Mouse (Mus musculus) neural tube, embryonic 12.5 days (tissue): Measurements from ENCODE around the gene Flnc. TPM values are rescaled to one million over a fixed set of nuclear protein-coding genes. Genes with fewer than 3 reads are reported as not detected.

ENCODE experiments used
- ATAC-seq: fragments of 200-750 bp; cut with Nextera tagmentation; 2 replicates; pipeline ENCODE4 v1.8.0; 2017; ENCODE audit warnings: low read depth, mild to moderate bottlenecking, moderate TSS enrichment, moderate library complexity; ENCODE audit not compliant: low FRiP score
- H3K27ac ChIP-seq: fragments of 300-500 bp; sonication (generic); 2 replicates; pipeline ENCODE4 v1.5.1; 2016
- H3K27me3 ChIP-seq: fragments of 300-500 bp; sonication (generic); replicated peaks from 2 replicates; pipeline ENCODE4 v1.6.1; 2016; ENCODE audit warnings: mild to moderate bottlenecking
- H3K36me3 ChIP-seq: fragments of 300-500 bp; sonication (generic); 2 replicates; pipeline ENCODE4 v1.6.1; 2016; ENCODE audit warnings: mild to moderate bottlenecking
- H3K4me1 ChIP-seq: fragments of 300-500 bp; sonication (generic); 2 replicates; pipeline ENCODE4 v1.6.1; 2016
- H3K4me2 ChIP-seq: fragments of 300-500 bp; sonication (generic); replicated peaks from 2 replicates; pipeline ENCODE4 v1.6.1; 2016; ENCODE audit warnings: mild to moderate bottlenecking
- H3K4me3 ChIP-seq: fragments of 300-500 bp; sonication (generic); 2 replicates; pipeline ENCODE4 v1.5.1; 2016
- H3K9ac ChIP-seq: fragments of 300-500 bp; sonication (generic); 2 replicates; pipeline ENCODE4 v1.6.1; 2016; ENCODE audit warnings: mild to moderate bottlenecking
- H3K9me3 ChIP-seq: fragments of 300-500 bp; sonication (generic); 2 replicates; pipeline ENCODE4 v1.6.1; 2016; ENCODE audit warnings: mild to moderate bottlenecking
- WGBS: fragments of 180-500 bp; shearing (Covaris S2); methylation state at CpG from one replicate; pipeline ENCODE4 v1.1.7; 2016; 5-methylcytosine and 5-hydroxymethylcytosine counted together
- polyA plus RNA-seq: library from polyadenylated mRNA; unstranded; fragments of >200 nt; fragmentation: Nextera tagmentation; extraction: Ambion mirVana; gene quantifications from 2 replicates; pipeline ENCODE4 v1.2.1, GENCODE M21; 2016

Gene Flnc
- polyA plus RNA-seq, 1 experiment from 2014 or later = 11.1 TPM

DNA sequence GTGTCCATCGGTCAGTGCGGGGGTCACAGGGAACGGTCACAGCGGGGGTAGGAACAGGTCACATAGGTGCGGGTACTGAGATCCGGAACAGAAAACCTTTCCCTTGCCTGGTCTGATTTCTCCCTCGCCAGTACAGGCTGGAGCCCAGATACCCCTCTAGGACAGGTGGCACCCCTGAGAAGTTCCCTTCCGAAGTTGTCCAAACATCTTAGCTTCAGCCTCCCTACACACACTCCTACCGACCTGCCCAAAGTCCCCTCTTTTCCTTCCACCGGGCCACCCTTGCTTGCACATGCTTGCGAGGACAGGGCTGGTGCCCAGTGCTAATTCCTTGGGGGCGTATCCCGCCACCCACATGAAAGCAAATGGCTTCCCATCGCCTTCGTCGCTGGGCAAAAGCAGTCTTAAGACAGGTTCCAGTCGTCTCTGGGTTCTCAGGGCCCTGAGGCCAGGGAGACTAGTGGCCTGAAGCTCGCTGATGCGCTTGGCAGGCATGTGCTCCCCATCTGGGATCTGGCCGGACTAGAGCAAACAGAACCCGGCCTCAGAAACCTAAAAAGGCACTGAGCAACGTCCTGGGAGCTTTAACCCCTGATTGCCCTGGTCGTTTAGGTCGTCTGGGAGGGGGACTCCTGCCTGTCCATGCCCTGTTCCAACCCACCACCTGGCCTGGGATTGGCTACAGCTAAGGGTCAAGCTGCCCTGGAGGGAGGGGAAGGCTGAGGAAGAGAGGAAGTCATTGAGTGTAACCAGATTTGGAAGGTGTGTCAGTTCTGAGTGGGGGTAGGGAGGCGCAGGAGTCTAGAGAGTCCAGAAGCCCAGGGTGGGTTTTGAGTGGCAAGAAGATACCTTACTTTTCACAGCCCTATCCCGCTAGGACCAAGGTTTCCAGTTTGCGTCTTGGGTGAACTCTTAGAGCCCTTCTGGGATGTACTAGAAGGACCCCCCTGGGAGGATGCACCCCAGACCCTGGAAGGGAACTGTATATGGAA, 1.0 kb downstream of the Flnc start:
- Histone ChIP-seq H3K9ac (peak overlapping the region; percentile 51), H3K27ac (no peak overlapping the region), H3K36me3 (no peaks in the 10 kb centered on the region), H3K27me3 (peaks cover 49% of the 10 kb centered on the region), H3K9me3 (no peaks in the 10 kb centered on the region), H3K4me3 (peak overlapping the region; percentile 47), H3K4me1 (peaks cover 42% of the 10 kb centered on the region), H3K4me2 (peak overlapping the region; percentile 88)
- 4% methylated on average over 27 of the region's 27 CpGs for WGBS
- ATAC-seq = no peak

DNA sequence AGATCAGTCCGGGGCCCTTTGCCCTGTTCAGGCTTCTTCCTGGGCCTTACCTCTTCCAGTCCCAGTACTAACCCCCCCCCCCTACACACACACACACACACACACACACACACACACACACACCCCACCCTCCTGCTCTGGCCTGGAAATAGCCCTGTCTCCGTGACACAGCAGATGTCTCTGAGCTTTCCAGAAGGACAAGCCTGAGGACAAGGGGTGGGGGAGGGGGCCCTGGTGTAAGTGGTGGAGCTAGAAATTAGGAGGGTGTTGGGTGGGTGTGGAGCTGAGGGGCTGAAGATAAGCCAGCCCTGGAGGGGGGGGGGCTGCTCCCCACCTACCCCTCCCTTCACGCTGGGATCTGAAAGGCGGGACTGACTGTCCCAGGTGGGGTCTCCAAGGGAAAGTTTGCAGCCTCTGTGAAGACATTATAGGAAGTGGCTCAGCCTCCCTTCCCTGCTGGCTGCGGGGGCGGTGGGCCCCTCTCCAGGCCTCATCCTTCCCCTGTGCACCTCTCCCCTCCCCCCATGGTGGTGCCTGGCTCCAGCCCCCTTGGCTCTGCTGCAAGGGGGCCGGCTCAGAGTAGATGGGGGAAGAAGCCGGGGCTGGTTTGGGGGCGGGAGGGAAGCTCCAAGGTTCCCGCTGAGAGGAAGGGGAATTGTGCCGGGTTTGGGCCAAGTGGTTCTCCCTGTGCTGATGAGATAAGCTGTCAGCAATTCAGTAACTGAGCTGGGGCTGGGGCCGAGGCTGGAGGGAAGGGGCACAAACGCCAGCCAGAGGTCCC, 2.0 kb downstream of the Flnc start:
- Histone ChIP-seq H3K9me3 (no peaks in the 10 kb centered on the region), H3K4me3 (peak overlapping the region; percentile 47), H3K9ac (0 out of 2 replicates have a peak overlapping the region, but pooled peaks have one; percentile 33), H3K27ac (peak overlapping the region; percentile 50; the same call in 1 of the 2 replicates), H3K27me3 (peaks cover 49% of the 10 kb centered on the region), H3K36me3 (no peaks in the 10 kb centered on the region), H3K4me1 (peaks cover 42% of the 10 kb centered on the region), H3K4me2 (peak overlapping the region; percentile 88)
- WGBS = 6% methylated on average over 12 of the region's 13 CpGs
- ATAC-seq = peak; percentile 35

DNA sequence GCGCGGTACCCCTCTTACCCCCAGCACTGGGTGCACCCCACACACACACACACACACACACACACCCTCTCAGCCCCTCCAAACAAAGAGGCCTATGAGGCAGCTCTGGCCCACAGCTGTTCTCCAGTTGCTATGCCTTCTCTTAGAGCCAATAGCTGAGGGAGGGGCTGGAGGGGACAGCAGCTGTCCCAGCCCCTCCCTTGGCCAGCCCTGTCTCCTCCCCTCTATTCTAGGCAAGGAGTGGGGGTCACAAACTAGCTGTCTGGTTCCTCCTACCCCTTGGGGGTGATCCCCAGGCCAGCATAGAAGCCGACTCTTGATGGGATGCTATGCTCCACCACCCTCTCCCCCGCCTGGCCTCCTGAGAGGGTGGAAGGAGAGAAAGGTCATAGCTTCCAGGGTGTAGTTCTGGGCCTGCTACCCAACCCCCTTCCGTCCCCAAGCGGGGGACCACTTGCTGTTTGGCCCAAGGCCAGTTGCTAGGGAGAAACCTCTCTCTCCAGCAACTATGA, 2.9 kb downstream of the Flnc start:
- peaks cover 42% of the 10 kb centered on the region for H3K4me1 ChIP-seq
- H3K9me3 ChIP-seq = no peaks in the 10 kb centered on the region
- peak; percentile 71 for ATAC-seq
- peaks cover 43% of the 10 kb centered on the region for H3K27me3 ChIP-seq
- 5% methylated on average over 6 of the region's 6 CpGs for WGBS
- H3K36me3 ChIP-seq = no peaks in the 10 kb centered on the region
- H3K27ac ChIP-seq = peak overlapping the region; percentile 50; the same call in 1 of the 2 replicates
- peak overlapping the region; percentile 13 for H3K4me3 ChIP-seq
- peak overlapping the region; percentile 88 for H3K4me2 ChIP-seq
- no peak overlapping the region for H3K9ac ChIP-seq

DNA sequence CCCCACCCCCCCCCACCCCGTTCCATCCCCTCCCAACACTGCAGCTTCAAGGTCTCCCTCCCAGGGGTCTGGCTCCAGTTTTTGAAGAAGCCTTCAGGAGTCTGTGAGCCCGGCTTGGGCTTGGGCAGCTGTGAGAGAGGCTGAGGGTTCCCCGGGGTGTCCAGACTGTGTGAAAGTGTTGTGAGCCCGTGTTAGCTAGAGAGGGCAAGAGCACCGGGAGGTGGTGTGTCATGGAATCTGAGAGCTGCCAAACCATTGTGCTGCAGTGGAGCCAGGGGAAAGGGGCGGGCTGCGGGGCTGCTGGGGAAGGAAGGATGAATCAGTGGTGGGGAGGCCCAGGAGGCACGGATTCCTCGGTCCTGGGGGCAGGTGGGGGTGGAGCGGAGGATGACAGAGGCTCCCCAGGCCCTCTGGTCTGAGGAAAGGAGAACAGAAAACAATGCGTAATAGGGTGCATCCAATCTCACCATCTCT, 3.4 kb downstream of the Flnc start:
- H3K27me3 ChIP-seq = peaks cover 40% of the 10 kb centered on the region
- H3K9ac ChIP-seq = no peak overlapping the region

DNA sequence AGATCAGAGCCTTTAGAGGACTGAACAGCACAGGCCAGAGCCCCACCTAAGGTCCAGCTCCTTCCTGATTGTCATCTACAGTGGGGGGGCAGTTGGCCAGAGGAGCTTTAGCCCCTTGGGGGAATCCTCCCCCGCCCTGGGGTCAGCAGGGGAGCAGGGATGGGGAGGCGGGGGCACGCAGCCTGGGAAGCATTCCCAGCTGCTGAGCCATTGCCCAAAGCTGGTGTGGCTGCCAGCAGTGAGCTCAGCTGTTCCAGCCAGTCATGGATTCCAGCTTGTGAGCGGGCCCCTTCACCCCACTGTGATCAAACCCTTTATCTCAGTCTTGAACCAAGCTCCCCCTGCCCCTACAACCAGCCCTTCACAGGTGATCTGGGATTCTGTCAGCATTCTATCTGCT, 6.2 kb downstream of the Flnc start:
- Histone ChIP-seq H3K9ac (no peak overlapping the region), H3K4me2 (no peak overlapping the region), H3K9me3 (no peaks in the 10 kb centered on the region), H3K27ac (no peak overlapping the region), H3K4me1 (peaks cover 26% of the 10 kb centered on the region), H3K36me3 (peaks cover 16% of the 10 kb centered on the region), H3K27me3 (peaks cover 12% of the 10 kb centered on the region), H3K4me3 (no peak overlapping the region)
- ATAC-seq = no peak
- WGBS = 84% methylated on average over 4 of the region's 4 CpGs

More for the DNA sequence above, 3.4 kb downstream of the Flnc start:
- peak overlapping the region; percentile 50 for H3K27ac ChIP-seq
- ATAC-seq = peak; percentile 72
- peak overlapping the region; percentile 88 for H3K4me2 ChIP-seq
- H3K9me3 ChIP-seq = no peaks in the 10 kb centered on the region
- peak overlapping the region; percentile 4; the same call in 1 of the 2 replicates for H3K4me3 ChIP-seq
- WGBS = 5% methylated on average over 11 of the region's 11 CpGs
- peaks cover 4% of the 10 kb centered on the region; the same call in 1 of the 2 replicates for H3K36me3 ChIP-seq
- peaks cover 42% of the 10 kb centered on the region for H3K4me1 ChIP-seq

DNA sequence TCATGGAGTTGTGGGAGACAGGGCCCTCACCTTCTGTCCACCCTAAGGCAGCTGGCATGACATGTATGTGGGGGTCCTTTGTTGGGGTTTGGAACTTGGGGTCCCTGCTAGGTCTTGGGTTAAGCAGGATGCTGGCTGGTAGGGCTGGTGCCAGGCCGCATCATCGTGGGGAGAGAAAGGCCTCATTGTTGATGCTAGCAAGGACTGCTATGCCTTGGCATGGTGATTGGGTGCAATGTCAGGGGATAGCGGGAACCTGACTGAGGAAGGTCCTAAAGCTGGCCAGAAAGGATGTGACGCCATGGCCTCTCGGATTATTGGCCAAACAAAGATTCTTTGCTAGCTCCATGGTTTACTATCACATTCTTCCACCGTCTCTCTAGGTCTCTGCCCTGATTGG, 6.7 kb downstream of the Flnc start:
- H3K4me1 ChIP-seq = peaks cover 21% of the 10 kb centered on the region
- no peak for ATAC-seq
- no peak overlapping the region for H3K4me3 ChIP-seq
- H3K9me3 ChIP-seq = no peaks in the 10 kb centered on the region
- H3K27ac ChIP-seq = no peak overlapping the region
- H3K36me3 ChIP-seq = peaks cover 16% of the 10 kb centered on the region
- 91% methylated on average over 6 of the region's 6 CpGs for WGBS
- no peak overlapping the region for H3K4me2 ChIP-seq
- peaks cover 7% of the 10 kb centered on the region; the same call in 1 of the 2 replicates for H3K27me3 ChIP-seq
- no peak overlapping the region for H3K9ac ChIP-seq

DNA sequence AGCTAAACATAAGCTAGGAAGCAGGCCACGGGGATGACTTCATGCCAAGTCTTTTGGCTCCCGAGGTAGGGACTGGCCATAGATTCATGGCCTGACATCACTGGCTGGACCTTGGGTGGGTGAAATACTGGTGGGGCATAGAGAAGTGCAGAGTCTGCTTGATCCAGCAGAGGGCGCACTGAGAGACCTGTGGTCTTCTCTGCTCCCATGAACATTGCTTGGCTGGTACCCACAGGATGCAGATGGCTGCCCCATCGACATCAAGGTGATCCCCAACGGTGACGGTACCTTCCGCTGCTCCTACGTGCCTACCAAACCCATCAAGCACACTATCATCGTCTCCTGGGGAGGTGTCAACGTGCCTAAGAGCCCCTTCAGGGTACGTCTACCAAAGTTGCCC, 11.7 kb downstream of the Flnc start:
- H3K9me3 ChIP-seq = no peaks in the 10 kb centered on the region
- H3K9ac ChIP-seq = no peak overlapping the region
- no peak for ATAC-seq
- no peak overlapping the region for H3K27ac ChIP-seq
- H3K27me3 ChIP-seq = no peaks in the 10 kb centered on the region
- H3K4me1 ChIP-seq = no peaks in the 10 kb centered on the region
- 71% methylated on average over 11 of the region's 11 CpGs for WGBS
- H3K36me3 ChIP-seq = peaks cover 42% of the 10 kb centered on the region
- no peak overlapping the region for H3K4me3 ChIP-seq
- H3K4me2 ChIP-seq = no peak overlapping the region

DNA sequence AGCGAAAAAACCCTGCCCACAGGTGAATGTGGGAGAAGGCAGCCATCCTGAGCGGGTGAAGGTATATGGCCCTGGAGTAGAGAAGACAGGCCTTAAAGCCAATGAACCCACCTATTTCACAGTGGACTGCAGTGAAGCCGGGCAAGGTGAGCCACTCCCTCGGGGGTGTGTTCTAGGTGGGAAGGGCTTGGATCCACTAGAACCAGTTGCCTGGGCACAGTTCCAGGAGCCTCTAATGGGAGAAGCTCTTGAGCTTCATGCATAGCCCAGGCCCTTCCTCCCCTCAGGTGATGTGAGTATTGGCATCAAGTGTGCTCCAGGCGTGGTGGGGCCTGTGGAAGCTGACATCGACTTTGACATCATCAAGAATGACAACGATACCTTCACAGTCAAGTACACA, 12.3 kb downstream of the Flnc start:
- ATAC-seq = no peak
- 94% methylated on average over 7 of the region's 7 CpGs for WGBS

DNA sequence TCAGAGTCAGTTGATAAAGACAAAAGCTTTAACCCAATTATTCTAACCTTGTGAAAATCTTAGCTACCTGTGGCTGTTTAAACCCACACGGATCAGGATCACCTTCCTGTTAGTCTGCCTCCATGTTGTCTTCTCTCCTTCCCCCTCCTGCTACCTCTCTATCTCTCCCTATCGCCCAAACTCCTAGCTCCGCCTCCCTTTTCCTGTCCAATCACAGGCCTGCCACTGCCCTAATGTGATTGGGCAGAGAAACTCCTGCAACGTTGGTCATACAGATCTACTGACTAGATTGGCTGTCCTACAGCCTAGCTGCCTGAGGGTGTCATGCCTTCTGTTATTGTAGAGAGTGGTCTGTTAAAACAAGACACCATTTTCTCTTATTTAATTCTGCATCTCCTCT, 16.8 kb downstream of the Flnc start:
- WGBS = 28% methylated on average over 4 of the region's 4 CpGs
- H3K9ac ChIP-seq = no peak overlapping the region
- H3K4me3 ChIP-seq = no peak overlapping the region
- H3K4me2 ChIP-seq = no peak overlapping the region
- no peaks in the 10 kb centered on the region for H3K4me1 ChIP-seq
- no peaks in the 10 kb centered on the region for H3K9me3 ChIP-seq
- no peaks in the 10 kb centered on the region for H3K27me3 ChIP-seq
- H3K27ac ChIP-seq = no peak overlapping the region
- ATAC-seq = no peak
- peaks cover 31% of the 10 kb centered on the region for H3K36me3 ChIP-seq

More for the DNA sequence above, 12.3 kb downstream of the Flnc start:
- Histone ChIP-seq H3K4me1 (no peaks in the 10 kb centered on the region), H3K4me3 (no peak overlapping the region), H3K27ac (no peak overlapping the region), H3K9ac (no peak overlapping the region), H3K9me3 (no peaks in the 10 kb centered on the region), H3K4me2 (no peak overlapping the region), H3K36me3 (peaks cover 42% of the 10 kb centered on the region), H3K27me3 (no peaks in the 10 kb centered on the region)

DNA sequence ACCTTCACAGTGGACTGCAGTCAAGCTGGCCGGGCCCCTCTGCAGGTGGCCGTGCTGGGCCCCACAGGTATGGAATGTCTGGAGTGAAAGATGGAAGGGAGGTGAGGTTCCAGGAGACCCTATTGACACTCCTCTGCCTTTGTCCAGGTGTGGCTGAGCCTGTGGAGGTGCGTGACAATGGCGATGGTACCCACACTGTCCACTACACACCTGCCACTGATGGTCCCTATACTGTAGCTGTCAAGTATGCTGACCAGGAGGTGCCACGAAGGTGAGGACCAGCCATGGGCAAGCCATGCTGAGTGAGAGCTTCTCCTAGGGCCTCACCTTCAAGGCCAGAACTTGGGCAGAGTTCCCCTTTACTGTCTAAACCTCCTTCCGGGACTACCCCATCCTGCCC, 17.6 kb downstream of the Flnc start:
- no peak for ATAC-seq
- Histone ChIP-seq H3K9ac (no peak overlapping the region), H3K9me3 (no peaks in the 10 kb centered on the region), H3K27ac (no peak overlapping the region), H3K27me3 (no peaks in the 10 kb centered on the region), H3K4me1 (no peaks in the 10 kb centered on the region), H3K4me2 (no peak overlapping the region), H3K4me3 (no peak overlapping the region), H3K36me3 (peaks cover 36% of the 10 kb centered on the region)
- WGBS = 96% methylated on average over 6 of the region's 6 CpGs

DNA sequence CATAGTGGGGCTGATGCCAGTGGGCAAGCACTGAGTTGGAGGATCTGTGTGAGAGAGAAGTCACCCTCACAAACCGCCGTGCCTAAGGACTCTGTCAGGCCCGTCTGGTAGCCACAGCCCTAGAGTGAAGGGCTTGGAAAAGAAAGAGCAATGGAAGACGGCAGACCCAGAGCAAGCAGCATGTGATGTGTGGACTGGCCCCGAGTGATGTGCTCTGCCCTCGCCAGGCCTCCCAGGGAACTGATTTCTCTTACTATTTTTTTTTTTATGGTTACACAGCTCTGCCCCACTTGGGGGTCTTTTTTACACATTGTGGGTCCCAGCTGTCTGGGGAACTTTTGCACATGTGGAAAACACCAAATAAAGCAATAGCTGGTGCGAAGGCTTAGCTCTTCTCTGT, 28.4 kb downstream of the Flnc start:
- no peak overlapping the region for H3K9ac ChIP-seq
- WGBS = 63% methylated on average over 7 of the region's 7 CpGs
- H3K27ac ChIP-seq = no peak overlapping the region
- no peak overlapping the region for H3K4me2 ChIP-seq
- H3K9me3 ChIP-seq = no peaks in the 10 kb centered on the region
- no peak overlapping the region for H3K4me3 ChIP-seq
- H3K4me1 ChIP-seq = no peaks in the 10 kb centered on the region
- H3K36me3 ChIP-seq = peaks cover 17% of the 10 kb centered on the region
- no peaks in the 10 kb centered on the region for H3K27me3 ChIP-seq
- no peak for ATAC-seq

DNA sequence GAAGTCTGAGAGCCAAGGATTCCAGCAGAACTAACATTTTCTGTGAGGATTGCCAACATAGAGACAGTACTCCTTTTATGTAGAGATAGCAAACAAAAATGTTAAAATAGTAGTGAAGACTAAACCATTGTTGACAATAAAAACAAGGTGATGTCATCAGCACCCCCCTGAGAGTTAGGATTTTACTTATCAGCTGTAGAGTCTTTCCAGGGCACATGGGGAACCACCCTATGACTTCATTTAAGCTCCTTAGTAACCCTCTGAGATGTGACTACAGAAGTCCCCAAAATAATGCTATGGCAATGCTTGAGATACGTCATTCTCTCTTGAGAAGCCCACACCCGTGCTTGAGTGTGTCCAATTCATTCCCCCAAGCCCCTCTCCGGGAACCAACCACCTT, 30.3 kb downstream of the Flnc start:
- WGBS = 79% methylated on average over 3 of the region's 3 CpGs

More for the DNA sequence above, 30.3 kb downstream of the Flnc start:
- Histone ChIP-seq H3K36me3 (peaks cover 14% of the 10 kb centered on the region; the same call in 1 of the 2 replicates), H3K9ac (no peak overlapping the region), H3K4me2 (no peak overlapping the region), H3K27ac (no peak overlapping the region), H3K4me3 (no peak overlapping the region), H3K4me1 (peaks cover 4% of the 10 kb centered on the region), H3K9me3 (no peaks in the 10 kb centered on the region), H3K27me3 (no peaks in the 10 kb centered on the region)
- ATAC-seq = no peak
